Comparison of ENCODE assay signal across 27 mouse cellular contexts in genomic region chr5:72556245-72556644, GRCm38 (mm10). TPM values are rescaled to one million over a fixed set of nuclear protein-coding genes. Genes with fewer than 3 reads are reported as not detected.
DNase-seq lines count a peak whose midpoint lies in the region; ATAC-seq and TF ChIP-seq lines count a peak whose summit lies in the region.
"Had no signal": no experiment of that assay in that cellular context is flagged by ENCODE, and none has a peak within 500 bp of the region (broad histone marks: within the 10 kb centered on the region; RNA-seq: fewer than 3 reads in every experiment).

No protein-coding gene starts in this region.

- in situ Hi-C loops in CH12.LX (cut with MboI; ENCODE audit: low pct_ligation_motif_present, low pct_unique_long_range_greater_than_20kb, low sequenced_read_pairs) = no loop called here

- TF ChIP-seq CTCF in CH12.LX (conservative IDR thresholded peaks at IDR 0.05 in 1 of 2, IDR thresholded peaks at IDR 0.05 in 1 of 2; ENCODE audit: low read depth in 2 of 2, low read length in 2 of 2) = no peak
- no peak for TF ChIP-seq CTCF in bone marrow macrophage, adult 2 months (IDR thresholded peaks at IDR 0.05; ENCODE audit: low read depth, low read length)

- H3K4me1 ChIP-seq in CH12.LX (ENCODE audit: control insufficient read depth in 1 of 2, insufficient read depth in 2 of 2) = peaks cover 0 to 14% of the 10 kb centered on the region in 2 experiments; a peak in 2 of 4 replicates
- peaks cover 37% of the 10 kb centered on the region for H3K4me1 ChIP-seq in bone marrow macrophage, adult 2 months (ENCODE audit: control insufficient read depth, insufficient read depth, low read length)
- peaks cover 6% of the 10 kb centered on the region; the same call in 1 of the 2 replicates for H3K4me1 ChIP-seq in kidney, embryonic 16.5 days (ENCODE audit: insufficient read depth, low read length)

- no peak overlapping the region for H3K27ac ChIP-seq in CH12.LX (ENCODE audit: insufficient read depth, low read depth)
- peak overlapping the region; percentile 62; the same call in 1 of the 2 replicates for H3K27ac ChIP-seq in bone marrow macrophage, adult 2 months (ENCODE audit: insufficient read depth, low read depth, low read length)
- H3K27ac ChIP-seq in macrophage = peak overlapping the region; percentile 77
- no peak overlapping the region for H3K27ac ChIP-seq in kidney, embryonic 16.5 days (ENCODE audit: low read length)

- dilution Hi-C loops in CH12.LX (cut with MboI; ENCODE audit: extremely low pct_ligation_motif_present, extremely low pct_unique_long_range_greater_than_20kb, low sequenced_read_pairs) = no loop called here

- WGBS in macrophage (ENCODE audit: missing documents) = 9% methylated on average over 3 of the region's 3 CpGs
- 65% methylated on average over 3 of the region's 3 CpGs for WGBS in kidney, embryonic 16.5 days

- TF ChIP-seq RAD21 in CH12.LX (IDR thresholded peaks at IDR 0.05; ENCODE audit: low read depth, low read length) = no peak

- H3K9me3 ChIP-seq in CH12.LX (replicated peaks; ENCODE audit: low read length) = no peaks in the 10 kb centered on the region
- no peaks in the 10 kb centered on the region for H3K9me3 ChIP-seq in kidney, embryonic 16.5 days (ENCODE audit: low read length)
- H3K9me3 ChIP-seq: G1E had no signal

- H3K4me3 ChIP-seq in CH12.LX (replicated peaks in 1 of 3; ENCODE audit: low read depth in 2 of 3, low read length in 2 of 3, poor library complexity in 1 of 3) = no peak overlapping the region
- H3K4me3 ChIP-seq in bone marrow macrophage, adult 2 months (ENCODE audit: insufficient read depth, low read length) = no peak overlapping the region
- no peak overlapping the region; the same call in 1 of the 2 replicates for H3K4me3 ChIP-seq in macrophage (ENCODE audit: inconsistent target)
- no peak overlapping the region for H3K4me3 ChIP-seq in kidney, embryonic 16.5 days (ENCODE audit: low read length)

- no peak for ATAC-seq in kidney, embryonic 16.5 days (ENCODE audit: low FRiP score, low TSS enrichment)
- ATAC-seq: activated CD4-positive, CD25-positive, alpha-beta regulatory T cell, adult 4 months; CD4-positive, CD25-positive, alpha-beta regulatory T cell, adult 4 months; Patski had no signal

- no peaks in the 10 kb centered on the region for H3K27me3 ChIP-seq in CH12.LX (replicated peaks)
- H3K27me3 ChIP-seq in kidney, embryonic 16.5 days (ENCODE audit: insufficient read depth, low read length) = no peaks in the 10 kb centered on the region
- H3K27me3 ChIP-seq: Patski had no signal

- TF ChIP-seq POLR2A in CH12.LX (IDR thresholded peaks at IDR 0.05; ENCODE audit: low read depth, low read length) = no peak
- TF ChIP-seq POLR2A in bone marrow macrophage, adult 2 months (IDR thresholded peaks at IDR 0.05; ENCODE audit: borderline replicate concordance, low read depth, low read length) = no peak

- H3K36me3 ChIP-seq in CH12.LX (replicated peaks in 1 of 2; ENCODE audit: control insufficient read depth in 1 of 2, insufficient read depth in 1 of 2, low read length in 1 of 2) = peaks cover 15 to 30% of the 10 kb centered on the region in 2 experiments
- no peaks in the 10 kb centered on the region for H3K36me3 ChIP-seq in macrophage (ENCODE audit: inconsistent target)
- H3K36me3 ChIP-seq in kidney, embryonic 16.5 days (ENCODE audit: insufficient read depth, low read length) = peaks cover 16% of the 10 kb centered on the region

- peak; percentile 61 for DNase-seq in A20 (ENCODE audit: low read depth, low spot score)
- no peak for DNase-seq in CH12.LX (ENCODE audit: extremely low read depth)
- no peak for DNase-seq in adrenal gland, postnatal 36 days
- no peak for DNase-seq in lung, adult 18-20 months
- DNase-seq in kidney, adult 18-20 months = no peak
- DNase-seq: adrenal gland, adult 2 months; adrenal gland, adult 8-10 months; adrenal gland, postnatal 10 days; adrenal gland, postnatal 14 days; adrenal gland, postnatal 25 days; B cell, adult 2 months; cerebellum, adult 11 months; cerebellum, adult 11-12 months; cerebellum, adult 18-20 months; cerebellum, adult 2 months; cerebellum, adult 8-10 months had no signal

- H3K4me2 ChIP-seq in CH12.LX (ENCODE audit: insufficient read depth, low read depth, poor library complexity, severe bottlenecking) = no peak overlapping the region
- no peak overlapping the region for H3K4me2 ChIP-seq in kidney, embryonic 16.5 days (replicated peaks; ENCODE audit: low read depth, low read length)

- no peak overlapping the region for H3K9ac ChIP-seq in CH12.LX (ENCODE audit: insufficient read depth, low read depth)
- H3K9ac ChIP-seq in kidney, embryonic 16.5 days (replicated peaks; ENCODE audit: low read length) = no peak overlapping the region

- peaks cover 10% of the 10 kb centered on the region; the same call in 1 of the 2 replicates for H3K79me2 ChIP-seq in CH12.LX (replicated peaks; ENCODE audit: control insufficient read depth, extremely low read depth, insufficient read depth, poor library complexity, severe bottlenecking)
- H3K79me2 ChIP-seq in macrophage (ENCODE audit: inconsistent target) = peaks cover 77% of the 10 kb centered on the region

- TF ChIP-seq EP300 in CH12.LX (IDR thresholded peaks at IDR 0.05; ENCODE audit: low read length) = no peak

TF ChIP-seq in CH12.LX, 34 proteins besides CTCF, POLR2A, EP300 and RAD21:
- TF ChIP-seq POLR2AphosphoS2 (IDR thresholded peaks at IDR 0.05; ENCODE audit: low read depth, low read length) (no peak), ZMIZ1 (IDR thresholded peaks at IDR 0.05; ENCODE audit: low read depth, low read length) (no peak), TCF12 (IDR thresholded peaks at IDR 0.05; ENCODE audit: low read depth, low read length) (no peak), ZNF384 (IDR thresholded peaks at IDR 0.05; ENCODE audit: low read depth, low read length) (peak; percentile 63)

RNA-seq across cellular contexts. Expression of gene Nfxl1, which starts 3.2 kb away (rescaled TPM):
- total RNA-seq in CH12.LX (2012; rRNA removed) = 13.0 and 17.1 TPM in 2 replicates
- total RNA-seq in CH12.LX (2014; rRNA removed) = 8.3 and 8.9 TPM in 2 replicates
- 13.5 and 14.7 TPM in 2 replicates for polyA plus RNA-seq in CH12.LX (2012; ENCODE audit: insufficient read length, low read depth)
- polyA plus RNA-seq in bone marrow macrophage, adult 2 months (2012; ENCODE audit: insufficient read depth, insufficient read length, missing spikeins) = 99.5 and 102 TPM in 2 replicates
- total RNA-seq in macrophage (2018; cell fraction: chromatin; rRNA removed) = 1,000 to 10,000 TPM in 1 of 26 experiments, 100 to 1,000 TPM in 25; 123 to 1,096 (median 507) TPM
- 100 to 1,000 TPM in 6 of 26 experiments, 10 to 100 TPM in 20; 23.3 to 127 (median 61.7) TPM for total RNA-seq in macrophage (2018; cell fraction: cytosol; rRNA removed)
- 100 to 1,000 TPM in 25 of 26 experiments, 10 to 100 TPM in 1; 77.0 to 559 (median 275) TPM for total RNA-seq in macrophage (2018; cell fraction: nucleus; rRNA removed)
- polyA plus RNA-seq in macrophage (2018) = 25.2 to 83.5 TPM (median 75.2 TPM) in 3 replicates
- 10 to 100 TPM; 11.9 to 16.7 TPM for total RNA-seq in adrenal gland, postnatal 36 days (2021)
- 18.0 and 19.7 TPM in 2 replicates for polyA plus RNA-seq in kidney, embryonic 16.5 days (2015; fragmentation: Nextera tagmentation; extraction: Ambion mirVana)

RNA-seq across cellular contexts. Expression of gene Zar1, which starts 24.8 kb away (rescaled TPM):
- total RNA-seq in CH12.LX (2012; rRNA removed) (not detected in 2 replicates), CH12.LX (2014; rRNA removed) (not detected in 2 replicates)
- polyA plus RNA-seq in CH12.LX (2012; ENCODE audit: insufficient read length, low read depth) (not detected in 2 replicates), macrophage (2018) (not detected in 3 replicates)
- not detected in 2 replicates for polyA plus RNA-seq in bone marrow macrophage, adult 2 months (2012; ENCODE audit: insufficient read depth, insufficient read length, missing spikeins)
- total RNA-seq in macrophage (2018; cell fraction: chromatin; rRNA removed) = not detected
- total RNA-seq in macrophage (2018; cell fraction: cytosol; rRNA removed) = not detected
- not detected for total RNA-seq in macrophage (2018; cell fraction: nucleus; rRNA removed)
- total RNA-seq in adrenal gland, postnatal 36 days (2021) = under 1 TPM in 1 of 2 experiments, not detected in 1; 0.16 TPM
- 0.24 and 0.30 TPM in 2 replicates for polyA plus RNA-seq in kidney, embryonic 16.5 days (2015; fragmentation: Nextera tagmentation; extraction: Ambion mirVana)
- total RNA-seq: adrenal gland, adult 18-20 months; adrenal gland, adult 2 months; adrenal gland, adult 8-10 months; adrenal gland, postnatal 14 days; adrenal gland, postnatal 25 days; MEL had no signal
- polyA plus RNA-seq: activated CD4-positive, CD25-positive, alpha-beta regulatory T cell, adult 4 months; adrenal gland, adult 2 months; C2C12; CD4-positive, CD25-positive, alpha-beta regulatory T cell, adult 4 months; G1E; Patski had no signal

RNA-seq across cellular contexts. Expression of gene Gm5868, which starts 31.1 kb away (rescaled TPM):
- total RNA-seq in CH12.LX (2012; rRNA removed) (not detected in 2 replicates), CH12.LX (2014; rRNA removed) (not detected in 2 replicates)
- polyA plus RNA-seq in CH12.LX (2012; ENCODE audit: insufficient read length, low read depth) (not detected in 2 replicates), macrophage (2018) (not detected in 3 replicates)
- not detected in 2 replicates for polyA plus RNA-seq in bone marrow macrophage, adult 2 months (2012; ENCODE audit: insufficient read depth, insufficient read length, missing spikeins)
- not detected for total RNA-seq in macrophage (2018; cell fraction: chromatin; rRNA removed)
- total RNA-seq in macrophage (2018; cell fraction: cytosol; rRNA removed) = not detected
- not detected for total RNA-seq in macrophage (2018; cell fraction: nucleus; rRNA removed)
- total RNA-seq in adrenal gland, postnatal 36 days (2021) = 1 to 10 TPM in 1 of 2 experiments, under 1 TPM in 1; 0.83 to 1.3 TPM
- 0.33 and 0.45 TPM in 2 replicates for polyA plus RNA-seq in kidney, embryonic 16.5 days (2015; fragmentation: Nextera tagmentation; extraction: Ambion mirVana)
- total RNA-seq: ES-E14, MEL had no signal
- polyA plus RNA-seq: activated CD4-positive, CD25-positive, alpha-beta regulatory T cell, adult 4 months; adrenal gland, adult 2 months; C2C12; CD4-positive, CD25-positive, alpha-beta regulatory T cell, adult 4 months; G1E; Patski had no signal

RNA-seq across cellular contexts. Expression of gene Corin, which starts 52.0 kb away (rescaled TPM):
- total RNA-seq in CH12.LX (2012; rRNA removed) = not detected in 2 replicates
- not detected in 2 replicates for total RNA-seq in CH12.LX (2014; rRNA removed)
- not detected in 2 replicates for polyA plus RNA-seq in CH12.LX (2012; ENCODE audit: insufficient read length, low read depth)
- not detected in 2 replicates for polyA plus RNA-seq in bone marrow macrophage, adult 2 months (2012; ENCODE audit: insufficient read depth, insufficient read length, missing spikeins)
- total RNA-seq in macrophage (2018; cell fraction: chromatin; rRNA removed) = under 1 TPM in 1 of 26 experiments, not detected in 25; 0.27 TPM
- total RNA-seq in macrophage (2018; cell fraction: cytosol; rRNA removed) = under 1 TPM in 8 of 26 experiments, not detected in 18; under 0.01 to 0.09 (median 0.04) TPM
- total RNA-seq in macrophage (2018; cell fraction: nucleus; rRNA removed) = under 1 TPM in 3 of 26 experiments, not detected in 23; 0.11 to 0.21 (median 0.12) TPM
- polyA plus RNA-seq in macrophage (2018) = not detected in 3 replicates
- under 1 TPM in 1 of 2 experiments, not detected in 1; 0.13 TPM for total RNA-seq in adrenal gland, postnatal 36 days (2021)
- polyA plus RNA-seq in kidney, embryonic 16.5 days (2015; fragmentation: Nextera tagmentation; extraction: Ambion mirVana) = 9.2 and 10.5 TPM in 2 replicates
- total RNA-seq: adrenal gland, adult 2 months; adrenal gland, postnatal 25 days; MEL had no signal
- polyA plus RNA-seq: G1E had no signal

Comparison
In these comparisons a context has a peak if more than half of its experiments do, and no peak if none do; other contexts are left out.
1. H3K27ac ChIP-seq: peak in bone marrow macrophage, adult 2 months (single experiment) and macrophage (single experiment); none in CH12.LX (single experiment) and kidney, embryonic 16.5 days (single experiment).